Comparison of ENCODE assay signal across 9 mouse cellular contexts in the genomic region with DNA sequence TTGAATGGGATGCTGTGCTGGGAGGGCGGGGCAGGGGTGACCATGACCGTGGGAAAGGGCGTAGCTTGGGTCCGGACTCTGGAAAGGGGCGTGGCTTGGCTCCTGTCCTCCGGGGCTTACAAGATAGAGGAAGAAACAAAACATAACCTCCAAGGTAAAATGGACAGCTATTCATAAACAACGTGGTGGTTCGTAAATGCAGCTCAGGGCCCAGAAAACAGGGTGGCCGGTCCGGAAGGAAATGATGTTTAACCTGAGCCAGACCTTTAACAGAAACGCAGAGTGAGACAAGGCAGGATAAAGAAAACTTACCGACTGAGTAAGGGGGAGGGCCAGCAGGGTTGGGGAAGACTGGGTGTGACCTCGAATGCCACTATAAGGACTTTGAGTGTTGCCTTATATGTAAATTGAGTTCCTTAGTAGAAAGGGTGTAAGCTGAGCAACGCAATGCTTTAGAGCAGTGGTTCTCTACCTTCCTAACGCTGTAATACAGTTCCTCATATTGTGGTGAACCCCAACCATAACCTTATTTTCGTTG. TPM values are rescaled to one million over a fixed set of nuclear protein-coding genes. Genes with fewer than 3 reads are reported as not detected.
A peak's percentile ranks its signal among the peaks of the same experiment; 100 is the strongest.
DNase-seq lines count a peak whose midpoint lies in the region; ATAC-seq and TF ChIP-seq lines count a peak whose summit lies in the region.
"Had no signal": no experiment of that assay in that cellular context is flagged by ENCODE, and none has a peak within 500 bp of the region (broad histone marks: within the 10 kb centered on the region; RNA-seq: fewer than 3 reads in every experiment).

No protein-coding gene starts in this region.

- no peaks in the 10 kb centered on the region for H3K27me3 ChIP-seq in thymus, adult 2 months (ENCODE audit: control insufficient read depth, insufficient read depth, low read length)
- no peaks in the 10 kb centered on the region for H3K27me3 ChIP-seq in heart, embryonic 12.5 days (replicated peaks)
- peaks cover 3% of the 10 kb centered on the region; the same call in 1 of the 2 replicates for H3K27me3 ChIP-seq in forebrain, embryonic 12.5 days

- peaks cover 22% of the 10 kb centered on the region for H3K36me3 ChIP-seq in thymus, adult 2 months (ENCODE audit: control insufficient read depth, insufficient read depth, low read length)
- H3K36me3 ChIP-seq in heart, embryonic 12.5 days = no peaks in the 10 kb centered on the region
- H3K36me3 ChIP-seq in forebrain, embryonic 12.5 days (replicated peaks) = no peaks in the 10 kb centered on the region

- DNase-seq in thymus, adult 2 months = no peak
- DNase-seq in thymus, postnatal 4 days = no peak
- DNase-seq in kidney, postnatal 25 days = peak; percentile 74 to 76
- peak; percentile 77 to 83 for DNase-seq in lung, postnatal 4 days
- peak; percentile 8 to 44 for DNase-seq in urinary bladder, postnatal 36 days (ENCODE audit: low spot score in 2 of 2)
- DNase-seq in layer of hippocampus, postnatal 10 days (ENCODE audit: low spot score in 2 of 2) = no peak

- H3K9ac ChIP-seq in heart, embryonic 12.5 days = peak overlapping the region; percentile 28; the same call in 1 of the 2 replicates
- H3K9ac ChIP-seq in forebrain, embryonic 12.5 days = no peak overlapping the region

- no peaks in the 10 kb centered on the region for H3K9me3 ChIP-seq in heart, embryonic 12.5 days (replicated peaks)
- no peaks in the 10 kb centered on the region for H3K9me3 ChIP-seq in forebrain, embryonic 12.5 days

- 8% methylated on average over 16 of the region's 16 CpGs for WGBS in thymus, adult 2 months
- WGBS in heart, embryonic 12.5 days = 32% methylated on average over 16 of the region's 16 CpGs
- 62% methylated on average over 16 of the region's 16 CpGs for WGBS in forebrain, embryonic 12.5 days

- peaks cover 61% of the 10 kb centered on the region for H3K4me1 ChIP-seq in thymus, adult 2 months (replicated peaks; ENCODE audit: control insufficient read depth, insufficient read depth, low read length)
- peaks cover 21% of the 10 kb centered on the region for H3K4me1 ChIP-seq in heart, embryonic 12.5 days (replicated peaks)
- peaks cover 25% of the 10 kb centered on the region for H3K4me1 ChIP-seq in forebrain, embryonic 12.5 days

- no peak overlapping the region for H3K4me3 ChIP-seq in thymus, adult 2 months (ENCODE audit: control insufficient read depth, insufficient read depth, low read length)
- H3K4me3 ChIP-seq in heart, embryonic 12.5 days = peak overlapping the region; percentile 17
- no peak overlapping the region for H3K4me3 ChIP-seq in forebrain, embryonic 12.5 days (replicated peaks)

- peak; percentile 95 for ATAC-seq in heart, embryonic 12.5 days (ENCODE audit: insufficient number of reproducible peaks, low FRiP score)
- ATAC-seq in forebrain, embryonic 12.5 days (ENCODE audit: low FRiP score) = no peak

- H3K4me2 ChIP-seq in heart, embryonic 12.5 days = peak overlapping the region; percentile 53
- H3K4me2 ChIP-seq in forebrain, embryonic 12.5 days = no peak overlapping the region

- peak overlapping the region; percentile 18; the same call in 1 of the 2 replicates for H3K27ac ChIP-seq in thymus, adult 2 months (ENCODE audit: control insufficient read depth, insufficient read depth, low read length)
- no peak overlapping the region for H3K27ac ChIP-seq in heart, embryonic 12.5 days (ENCODE audit: poor library complexity, severe bottlenecking)
- H3K27ac ChIP-seq in forebrain, embryonic 12.5 days = no peak overlapping the region

- TF ChIP-seq CTCF in thymus, adult 2 months (IDR thresholded peaks at IDR 0.05; ENCODE audit: borderline replicate concordance, control insufficient read depth, extremely low read depth, insufficient read depth, low read length, poor library complexity) = no peak

- TF ChIP-seq POLR2A in thymus, adult 2 months (IDR thresholded peaks at IDR 0.05; ENCODE audit: control insufficient read depth, extremely low read depth, insufficient read depth, low read length, poor library complexity) = no peak

RNA-seq across cellular contexts. Expression of a gene that starts 26.9 kb away (rescaled TPM):
- 139 and 162 TPM in 2 replicates for polyA plus RNA-seq in thymus, adult 2 months (2012; rRNA removed)
- polyA plus RNA-seq in heart, embryonic 12.5 days (2016; fragmentation: Nextera tagmentation; extraction: Ambion mirVana) = 11.2 and 12.0 TPM in 2 replicates
- under 1 TPM; 0.59 to 0.78 TPM for total RNA-seq in layer of hippocampus, postnatal 10 days (2021)
- 1.8 and 2.8 TPM in 2 replicates for polyA plus RNA-seq in forebrain, embryonic 12.5 days (2016; fragmentation: Nextera tagmentation; extraction: Ambion mirVana)

RNA-seq across cellular contexts. Expression of a gene that starts 34.3 kb away (rescaled TPM):
- 0.09 TPM in 2 replicates for polyA plus RNA-seq in thymus, adult 2 months (2012; rRNA removed)
- not detected in 2 replicates for polyA plus RNA-seq in heart, embryonic 12.5 days (2016; fragmentation: Nextera tagmentation; extraction: Ambion mirVana)
- not detected for total RNA-seq in layer of hippocampus, postnatal 10 days (2021)
- polyA plus RNA-seq in forebrain, embryonic 12.5 days (2016; fragmentation: Nextera tagmentation; extraction: Ambion mirVana) = not detected in 2 replicates
- total RNA-seq: gastrocnemius, adult 8-10 months had no signal

Comparison
In these comparisons a context has a peak if more than half of its experiments do, and no peak if none do; other contexts are left out.
1. DNase-seq: peak in kidney, postnatal 25 days (2 of 2), lung, postnatal 4 days (2 of 2) and urinary bladder, postnatal 36 days (2 of 2); none in thymus, adult 2 months (single experiment), thymus, postnatal 4 days (single experiment) and layer of hippocampus, postnatal 10 days (0 of 2).
2. RNA of a gene that starts 26.9 kb away (polyA plus RNA-seq): 139 to 162 TPM in thymus, adult 2 months; 11.2 to 12.0 TPM in heart, embryonic 12.5 days and 1.8 to 2.8 TPM in forebrain, embryonic 12.5 days; every median in the first group is over 10 times any median in the second.